Mouse (Mus musculus): ENCODE measurements around the gene Gm30191. TPM values are rescaled to one million over a fixed set of nuclear protein-coding genes. Genes with fewer than 3 reads are reported as not detected.

Gm30191 gene
- total and polyA plus RNA-seq, 3 experiments = not detected

GRCm38 (mm10) chr4:134252911-134253721, 6.4 kb downstream of the Gm30191 start:
- dilution Hi-C loops (cut with MboI; ENCODE audit: extremely low pct_ligation_motif_present, extremely low pct_unique_long_range_greater_than_20kb, low sequenced_read_pairs) (no loop called here), in situ Hi-C loops (cut with MboI; ENCODE audit: low pct_ligation_motif_present, low pct_unique_long_range_greater_than_20kb, low sequenced_read_pairs) (loop anchor here (25.0 kb wide), 1 partner anchor 234 kb away; the partner anchor contains the start of gene Paqr7)
- H3K79me2 ChIP-seq (replicated peaks; ENCODE audit: control insufficient read depth, extremely low read depth, insufficient read depth, poor library complexity, severe bottlenecking) = no peaks in the 10 kb centered on the region
- no peak overlapping the region for H3K4me3 ChIP-seq (replicated peaks in 1 of 3; ENCODE audit: low read depth in 2 of 3, low read length in 2 of 3, poor library complexity in 1 of 3)
- H3K27ac ChIP-seq (ENCODE audit: insufficient read depth, low read depth) = no peak overlapping the region
- TF ChIP-seq SMC3 (IDR thresholded peaks at IDR 0.05; ENCODE audit: low read depth, low read length) (no peak), JUN (IDR thresholded peaks at IDR 0.05; ENCODE audit: insufficient read depth, low read depth, low read length) (no peak), ZKSCAN1 (IDR thresholded peaks at IDR 0.05; ENCODE audit: borderline replicate concordance, low read depth, low read length) (no peak), MYC (IDR thresholded peaks at IDR 0.05; ENCODE audit: low read depth, low read length) (no peak), RCOR1 (conservative IDR thresholded peaks at IDR 0.05; ENCODE audit: low read depth, low read length) (no peak), USF1 (IDR thresholded peaks at IDR 0.05; ENCODE audit: low read depth, low read length) (no peak), ZC3H11A (IDR thresholded peaks at IDR 0.05; ENCODE audit: low read depth, low read length) (no peak), ZMIZ1 (IDR thresholded peaks at IDR 0.05; ENCODE audit: low read depth, low read length) (no peak), E2F4 (IDR thresholded peaks at IDR 0.05; ENCODE audit: insufficient replicate concordance, low read depth, low read length) (no peak), USF2 (conservative IDR thresholded peaks at IDR 0.05; ENCODE audit: low read depth, low read length) (no peak), ETS1 (conservative IDR thresholded peaks at IDR 0.05; ENCODE audit: low read depth, low read length) (no peak)
- DNase-seq (ENCODE audit: extremely low read depth) = no peak
- peaks cover 3 to 5% of the 10 kb centered on the region in 2 experiments; a peak in 3 of 4 replicates for H3K4me1 ChIP-seq (ENCODE audit: control insufficient read depth in 1 of 2, insufficient read depth in 2 of 2)
- H3K9me3 ChIP-seq (replicated peaks; ENCODE audit: low read length) = peaks cover 12% of the 10 kb centered on the region
- no peaks in the 10 kb centered on the region for H3K36me3 ChIP-seq (replicated peaks in 1 of 2; ENCODE audit: control insufficient read depth in 1 of 2, insufficient read depth in 1 of 2, low read length in 1 of 2)
- peaks cover 67% of the 10 kb centered on the region for H3K27me3 ChIP-seq (replicated peaks)
- H3K4me2 ChIP-seq (ENCODE audit: insufficient read depth, low read depth, poor library complexity, severe bottlenecking) = no peak overlapping the region
- no peak overlapping the region for H3K9ac ChIP-seq (ENCODE audit: insufficient read depth, low read depth)

DNA sequence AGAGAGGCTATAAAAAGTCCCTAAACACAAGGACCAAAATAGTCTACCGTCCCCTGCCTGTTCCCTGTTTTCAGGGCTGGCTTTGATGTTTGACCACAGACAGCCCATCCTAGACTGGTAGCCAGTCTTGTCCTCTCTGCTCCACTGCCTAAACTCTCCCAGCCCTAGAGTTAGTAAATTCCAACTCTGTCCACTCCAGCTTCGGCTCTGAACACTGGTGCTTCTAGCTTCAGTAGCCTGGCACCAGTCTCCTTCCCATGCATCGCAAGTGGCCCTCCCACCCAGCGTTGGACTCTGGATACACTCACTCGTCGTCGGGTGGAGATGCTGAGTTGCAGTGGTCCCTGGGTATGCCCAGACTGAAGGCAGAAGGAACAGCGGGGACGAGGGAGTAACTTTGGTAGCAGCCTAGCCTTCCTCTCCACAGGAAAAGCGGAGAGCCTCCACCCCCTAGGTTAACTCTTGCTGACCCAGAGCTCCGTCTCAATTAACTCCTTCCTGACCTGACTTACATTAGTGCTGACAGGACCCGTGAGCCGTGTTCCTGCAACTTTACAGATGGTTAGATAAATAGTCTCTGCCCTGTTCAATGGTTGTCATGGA, 7.1 kb downstream of the Gm30191 start, which contains the start of gene Grrp1:
Gene Grrp1, minus strand, starts transcription at position 385 of the 603 bp plus-strand sequence.
- in situ Hi-C loops (cut with MboI; ENCODE audit: low pct_ligation_motif_present, low pct_unique_long_range_greater_than_20kb, low sequenced_read_pairs) (loop anchor here (25.0 kb wide), 1 partner anchor 233 kb away; the partner anchor contains the start of gene Paqr7), dilution Hi-C loops (cut with MboI; ENCODE audit: extremely low pct_ligation_motif_present, extremely low pct_unique_long_range_greater_than_20kb, low sequenced_read_pairs) (no loop called here)
- Histone ChIP-seq H3K79me2 (replicated peaks; ENCODE audit: control insufficient read depth, extremely low read depth, insufficient read depth, poor library complexity, severe bottlenecking) (no peaks in the 10 kb centered on the region), H3K27me3 (replicated peaks) (peaks cover 60% of the 10 kb centered on the region), H3K4me2 (ENCODE audit: insufficient read depth, low read depth, poor library complexity, severe bottlenecking) (no peak within 1 kb of the TSS), H3K9me3 (replicated peaks; ENCODE audit: low read length) (peaks cover 12% of the 10 kb centered on the region), H3K4me1 (ENCODE audit: control insufficient read depth in 1 of 2, insufficient read depth in 2 of 2) (peaks cover 3 to 5% of the 10 kb centered on the region in 2 experiments; a peak in 3 of 4 replicates), H3K4me3 (replicated peaks in 1 of 3; ENCODE audit: low read depth in 2 of 3, low read length in 2 of 3, poor library complexity in 1 of 3) (no peak within 1 kb of the TSS), H3K9ac (ENCODE audit: insufficient read depth, low read depth) (no peak within 1 kb of the TSS), H3K36me3 (replicated peaks in 1 of 2; ENCODE audit: control insufficient read depth in 1 of 2, insufficient read depth in 1 of 2, low read length in 1 of 2) (no peaks in the 10 kb centered on the region), H3K27ac (ENCODE audit: insufficient read depth, low read depth) (no peak within 1 kb of the TSS)
- no peak for DNase-seq (ENCODE audit: extremely low read depth)
- TF ChIP-seq USF1 (IDR thresholded peaks at IDR 0.05; ENCODE audit: low read depth, low read length) (no peak), NELFE (IDR thresholded peaks at IDR 0.05; ENCODE audit: low read depth, low read length) (no peak), MAFK (IDR thresholded peaks at IDR 0.05; ENCODE audit: insufficient replicate concordance, low read length) (no peak), KAT2A (IDR thresholded peaks at IDR 0.05; ENCODE audit: insufficient replicate concordance, low read length) (no peak), BHLHE40 (IDR thresholded peaks at IDR 0.05; ENCODE audit: low read depth, low read length) (no peak)

Measured in CH12.LX (cell line).